Mouse (Mus musculus) spleen, adult 2 months (tissue): ENCODE data around the gene Gm27021.

Source experiments
- CTCF ChIP-seq: fragments of 200-500 bp; IDR thresholded peaks from 2 replicates; pipeline ENCODE4 v1.5.1; 2011; ENCODE audit warnings: mild to moderate bottlenecking, inconsistent platforms; ENCODE audit not compliant: insufficient read depth, insufficient read length, insufficient replicate concordance; ENCODE audit errors: extremely low read depth
- POLR2A ChIP-seq: fragments of 200-500 bp; IDR thresholded peaks from 2 replicates; pipeline ENCODE4 v1.6.1; 2011; ENCODE audit warnings: low read depth, low read length, inconsistent platforms

GRCm38 (mm10) chr8:120671775-120672174 is 3.9 kb upstream of the Gm27021 start:
- TF ChIP-seq CTCF (no peak), POLR2A (no peak)
